Mouse (Mus musculus) MEL (cell line): ENCODE data around the gene Gstm4.

Experiments used
- CTCF ChIP-seq, 3 experiments: IDR thresholded peaks in 2 of 3; conservative IDR thresholded peaks in 1 of 3; 2 replicates each; pipeline ENCODE4 v1.5.1; 2011 to 2012; ENCODE audit warnings: low read length in 3 of 3, low read depth in 2 of 3, mild to moderate bottlenecking in 2 of 3, improper control_type of control experiment in 1 of 3, inconsistent platforms in 1 of 3, mixed read lengths in 1 of 3, moderate library complexity in 1 of 3; ENCODE audit not compliant: control insufficient read depth in 1 of 3, insufficient read depth in 1 of 3, poor library complexity in 1 of 3, severe bottlenecking in 1 of 3
- E2F4 ChIP-seq: IDR thresholded peaks from 2 replicates; pipeline ENCODE4 v1.6.1; 2011; ENCODE audit warnings: low read depth, low read length, improper control_type of control experiment, borderline replicate concordance
- HCFC1 ChIP-seq: IDR thresholded peaks from 2 replicates; pipeline ENCODE4 v1.6.1; 2012; ENCODE audit warnings: low read depth, mild to moderate bottlenecking, inconsistent platforms, low read length, improper control_type of control experiment, moderate library complexity
- KAT2A ChIP-seq: conservative IDR thresholded peaks from 2 replicates; pipeline ENCODE4 v1.6.1; 2012; ENCODE audit warnings: low read depth, low read length, improper control_type of control experiment, inconsistent platforms
- NRF1 ChIP-seq: IDR thresholded peaks from 2 replicates; pipeline ENCODE4 v1.6.1; 2014; ENCODE audit warnings: low read depth, mild to moderate bottlenecking, inconsistent platforms, low read length, improper control_type of control experiment, moderate library complexity; ENCODE audit not compliant: poor library complexity, insufficient read depth, severe bottlenecking
- RCOR1 ChIP-seq: IDR thresholded peaks from 2 replicates; pipeline ENCODE4 v1.6.1; 2012; ENCODE audit warnings: low read depth, mild to moderate bottlenecking, inconsistent platforms, low read length, improper control_type of control experiment

- TF ChIP-seq CTCF (IDR thresholded peaks at IDR 0.05 in 2 of 3, conservative IDR thresholded peaks at IDR 0.05 in 1 of 3; ENCODE audit: control insufficient read depth in 1 of 3, insufficient read depth in 1 of 3, low read depth in 2 of 3, low read length in 3 of 3, poor library complexity in 1 of 3, severe bottlenecking in 1 of 3) (no peak), HCFC1 (no peak), RCOR1 (no peak), E2F4 (no peak), KAT2A (no peak), NRF1 (no peak)
Measured at GRCm38 (mm10) chr3:108082251-108082875, 37.7 kb upstream of the Gstm4 start.
